Mouse (Mus musculus) liver, adult 2 months (tissue): ENCODE measurements around the gene Ccdc144b.

ENCODE experiments used
- CTCF ChIP-seq: fragments of 200-500 bp; IDR thresholded peaks from 2 replicates; pipeline ENCODE4 v1.5.1; 2011; ENCODE audit warnings: low read depth, low read length, control low read depth
- POLR2A ChIP-seq: fragments of 200-500 bp; IDR thresholded peaks from 2 replicates; pipeline ENCODE4 v1.6.1; 2011; ENCODE audit warnings: low read length, control low read depth; ENCODE audit not compliant: insufficient read depth; ENCODE audit errors: extremely low read depth

DNA sequence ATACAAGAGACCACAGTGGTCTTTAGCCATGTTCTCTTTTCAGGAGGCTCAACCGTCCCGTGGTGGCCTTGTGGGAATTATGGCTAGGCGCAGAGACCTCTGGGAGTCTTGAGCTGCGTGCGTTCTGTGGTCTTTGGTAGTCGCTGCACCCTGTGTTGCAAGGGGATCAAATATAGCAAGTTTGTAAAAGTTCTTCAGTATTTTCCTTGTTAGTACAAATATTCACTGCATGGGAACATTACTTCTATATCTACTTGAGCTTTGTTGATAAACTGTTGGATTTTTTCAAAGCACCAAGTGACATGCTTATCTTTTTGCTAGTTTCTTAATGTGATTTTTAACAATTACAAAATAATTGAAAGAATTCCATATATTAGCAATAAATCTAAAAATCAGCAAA lies at the start of gene Ccdc144b:
- TF ChIP-seq CTCF (no peak), POLR2A (no peak)
